8 mouse cellular contexts compared by ENCODE assay signal in the genomic region with DNA sequence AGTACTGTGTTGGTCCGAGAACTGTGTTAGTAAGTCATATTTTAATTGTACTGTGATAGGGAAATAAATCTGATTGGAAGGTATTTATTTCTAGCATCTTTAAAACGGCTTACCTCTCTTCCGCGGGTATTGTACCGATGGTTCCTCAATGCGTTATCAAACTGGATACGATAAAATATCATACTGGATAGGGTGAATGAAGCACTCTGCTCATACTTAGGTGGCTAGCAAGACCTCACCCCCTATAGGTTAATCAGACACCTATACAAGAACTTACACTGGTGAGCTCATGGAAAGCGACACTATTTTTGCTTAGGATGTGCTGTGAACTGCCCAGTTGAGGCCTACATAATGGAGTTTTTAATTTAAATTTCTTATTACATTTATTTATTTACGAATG. TPM values are rescaled to one million over a fixed set of nuclear protein-coding genes. Genes with fewer than 3 reads are reported as not detected.
DNase-seq lines count a peak whose midpoint lies in the region; ATAC-seq and TF ChIP-seq lines count a peak whose summit lies in the region.

No protein-coding gene starts in this region.

- H3K36me3 ChIP-seq in spleen, adult 2 months (ENCODE audit: control insufficient read depth, insufficient read depth, low read length), result peaks cover 5% of the 10 kb centered on the region
- peaks cover 27% of the 10 kb centered on the region for H3K36me3 ChIP-seq in limb, embryonic 14.5 days (ENCODE audit: control insufficient read depth, insufficient read depth, low read length)
- H3K36me3 ChIP-seq in stomach, embryonic 15.5 days, result peaks cover 3% of the 10 kb centered on the region; the same call in 1 of the 2 replicates

- TF ChIP-seq CTCF in spleen, adult 2 months (IDR thresholded peaks at IDR 0.05; ENCODE audit: extremely low read depth, insufficient read depth, insufficient read length, insufficient replicate concordance), result no peak

- peak overlapping the region; percentile 78 for H3K9ac ChIP-seq in limb, embryonic 14.5 days (ENCODE audit: low read depth, low read length, severe bottlenecking)
- 0 out of 2 replicates have a peak overlapping the region, but pooled peaks have one; percentile 40 for H3K9ac ChIP-seq in stomach, embryonic 15.5 days

- no peak for TF ChIP-seq POLR2A in spleen, adult 2 months (IDR thresholded peaks at IDR 0.05; ENCODE audit: low read depth, low read length)
- TF ChIP-seq POLR2A in limb, embryonic 14.5 days (IDR thresholded peaks at IDR 0.05; ENCODE audit: borderline replicate concordance, extremely low read depth, insufficient read depth, insufficient read length), result no peak

- H3K9me3 ChIP-seq in limb, embryonic 14.5 days (ENCODE audit: control insufficient read depth, low read length), result no peaks in the 10 kb centered on the region
- no peaks in the 10 kb centered on the region for H3K9me3 ChIP-seq in stomach, embryonic 15.5 days

- DNase-seq in cerebellum, adult 9-10 months, result peak; percentile 58
- DNase-seq in cerebellum, postnatal 25 days, result no peak
- no peak for DNase-seq in spleen, adult 2 months (ENCODE audit: low read depth in 1 of 2, low spot score in 2 of 2)
- DNase-seq in spleen, postnatal 10 days (ENCODE audit: low spot score in 2 of 2), result no peak
- no peak for DNase-seq in limb, embryonic 14.5 days (ENCODE audit: low spot score)
- no peak for DNase-seq in natural killer cell, adult 2 months (ENCODE audit: low spot score in 2 of 2)
- no peak for DNase-seq in lung, postnatal 10 days

- peak overlapping the region; percentile 75 for H3K4me2 ChIP-seq in limb, embryonic 14.5 days (replicated peaks; ENCODE audit: low read depth, low read length, severe bottlenecking)
- H3K4me2 ChIP-seq in stomach, embryonic 15.5 days, result peak overlapping the region; percentile 84

- H3K27me3 ChIP-seq in spleen, adult 2 months (ENCODE audit: control insufficient read depth, insufficient read depth, low read length), result no peaks in the 10 kb centered on the region
- no peaks in the 10 kb centered on the region for H3K27me3 ChIP-seq in limb, embryonic 14.5 days (ENCODE audit: control insufficient read depth, insufficient read depth, low read length)
- H3K27me3 ChIP-seq in stomach, embryonic 15.5 days (replicated peaks), result no peaks in the 10 kb centered on the region

- H3K4me3 ChIP-seq in spleen, adult 2 months (ENCODE audit: extremely low read depth, insufficient read depth, insufficient read length), result no peak overlapping the region
- H3K4me3 ChIP-seq in limb, embryonic 14.5 days (replicated peaks; ENCODE audit: low read length), result peak overlapping the region; percentile 61
- H3K4me3 ChIP-seq in stomach, embryonic 15.5 days (replicated peaks), result peak overlapping the region; percentile 69

- WGBS in spleen, adult 2 months, result 81% methylated on average over 9 of the region's 9 CpGs
- 75% methylated on average over 9 of the region's 9 CpGs for WGBS in limb, embryonic 14.5 days
- 66% methylated on average over 9 of the region's 9 CpGs for WGBS in stomach, embryonic 15.5 days

- peaks cover 8% of the 10 kb centered on the region; the same call in 1 of the 2 replicates for H3K4me1 ChIP-seq in spleen, adult 2 months (ENCODE audit: control insufficient read depth, insufficient read depth, insufficient read length)
- peaks cover 10% of the 10 kb centered on the region for H3K4me1 ChIP-seq in limb, embryonic 14.5 days (ENCODE audit: control insufficient read depth, insufficient read depth, low read length)
- peaks cover 10% of the 10 kb centered on the region; the same call in 1 of the 2 replicates for H3K4me1 ChIP-seq in stomach, embryonic 15.5 days

- H3K27ac ChIP-seq in spleen, adult 2 months (ENCODE audit: insufficient read depth, low read length), result peak overlapping the region; percentile 85; the same call in 1 of the 2 replicates
- H3K27ac ChIP-seq in limb, embryonic 14.5 days (replicated peaks; ENCODE audit: low read depth, low read length), result peak overlapping the region; percentile 98
- peak overlapping the region; percentile 99 for H3K27ac ChIP-seq in stomach, embryonic 15.5 days

- ATAC-seq in limb, embryonic 14.5 days (ENCODE audit: low FRiP score, low read depth), result no peak
- ATAC-seq in stomach, embryonic 15.5 days (ENCODE audit: insufficient read depth, low FRiP score, low read depth), result no peak

RNA-seq across cellular contexts. Expression of gene Anapc16, which starts 0.9 kb away (rescaled TPM):
- polyA plus RNA-seq in spleen, adult 2 months (2012; rRNA removed), result 55.4 and 62.1 TPM in 2 replicates
- 105 and 109 TPM in 2 replicates for polyA plus RNA-seq in limb, embryonic 14.5 days (2012; rRNA removed)
- 110 and 114 TPM in 2 replicates for polyA plus RNA-seq in limb, embryonic 14.5 days (2014; fragmentation: Nextera tagmentation; extraction: Ambion mirVana)
- polyA plus RNA-seq in stomach, embryonic 15.5 days (2015; fragmentation: Nextera tagmentation; extraction: Ambion mirVana), result 98.8 and 107 TPM in 2 replicates

RNA-seq across cellular contexts. Expression of gene Ascc1, which starts 1.2 kb away (rescaled TPM):
- 11.9 and 12.0 TPM in 2 replicates for polyA plus RNA-seq in spleen, adult 2 months (2012; rRNA removed)
- polyA plus RNA-seq in limb, embryonic 14.5 days (2012; rRNA removed), result 29.4 and 32.9 TPM in 2 replicates
- 41.2 and 45.4 TPM in 2 replicates for polyA plus RNA-seq in limb, embryonic 14.5 days (2014; fragmentation: Nextera tagmentation; extraction: Ambion mirVana)
- 42.4 and 47.0 TPM in 2 replicates for polyA plus RNA-seq in stomach, embryonic 15.5 days (2015; fragmentation: Nextera tagmentation; extraction: Ambion mirVana)

RNA-seq across cellular contexts. Expression of gene Ddit4, which starts 52.2 kb away (rescaled TPM):
- 152 and 168 TPM in 2 replicates for polyA plus RNA-seq in spleen, adult 2 months (2012; rRNA removed)
- polyA plus RNA-seq in limb, embryonic 14.5 days (2012; rRNA removed), result 117 and 138 TPM in 2 replicates
- 8.5 and 8.6 TPM in 2 replicates for polyA plus RNA-seq in limb, embryonic 14.5 days (2014; fragmentation: Nextera tagmentation; extraction: Ambion mirVana)
- 45.6 and 45.8 TPM in 2 replicates for polyA plus RNA-seq in stomach, embryonic 15.5 days (2015; fragmentation: Nextera tagmentation; extraction: Ambion mirVana)
